Mouse (Mus musculus) C2C12 (cell line): ENCODE data around the gene Csn3.

Experiments used
- CEBPB ChIP-seq: IDR thresholded peaks from one replicate; pipeline ENCODE4 v1.6.1; 2011; ENCODE audit warnings: low read depth, mild to moderate bottlenecking, control low read depth, moderate library complexity
- CTCF ChIP-seq: IDR thresholded peaks from one replicate; pipeline ENCODE4 v1.5.1; 2011; ENCODE audit not compliant: control insufficient read depth, insufficient read depth, insufficient read length
- FOSL1 ChIP-seq: IDR thresholded peaks from one replicate; pipeline ENCODE4 v1.8.0; 2011; ENCODE audit warnings: mild to moderate bottlenecking, low read length; ENCODE audit not compliant: poor library complexity, insufficient read depth, severe bottlenecking
- MAX ChIP-seq: IDR thresholded peaks from one replicate; pipeline ENCODE4 v1.6.1; 2011; ENCODE audit warnings: mild to moderate bottlenecking, control low read depth
- MYOD1 ChIP-seq: IDR thresholded peaks from one replicate; pipeline ENCODE4 v1.6.1; 2011; ENCODE audit warnings: low read depth; ENCODE audit not compliant: control insufficient read depth, insufficient read length
- MYOG ChIP-seq: IDR thresholded peaks from one replicate; pipeline ENCODE4 v1.6.1; 2011; ENCODE audit not compliant: control insufficient read depth, insufficient read length; ENCODE audit errors: extremely low read depth
- USF1 ChIP-seq: IDR thresholded peaks from one replicate; pipeline ENCODE4 v1.6.1; 2011; ENCODE audit warnings: low read depth, mild to moderate bottlenecking, control low read depth, moderate library complexity

DNA sequence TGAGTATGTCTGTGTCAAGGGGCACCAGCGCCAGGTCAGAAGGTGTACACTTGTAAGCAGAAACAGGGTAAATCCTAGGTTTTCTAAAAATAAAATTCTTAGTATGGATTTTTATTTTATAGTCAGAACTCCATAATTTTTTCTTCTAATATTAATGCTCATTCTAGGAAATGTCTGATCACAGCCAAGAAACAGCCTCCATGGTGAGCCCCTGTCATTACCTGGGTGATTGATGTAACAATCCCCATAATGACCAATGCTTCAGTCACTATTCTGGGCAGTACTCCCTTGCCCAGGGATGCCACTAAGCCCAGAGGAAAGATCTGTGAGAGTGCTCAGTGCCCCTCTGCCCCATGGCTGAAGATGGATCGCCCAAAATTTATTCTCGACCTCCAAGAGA lies 53.8 kb downstream of the Csn3 start, which contains the start of gene Cabs1:
- no peak for TF ChIP-seq CTCF
- no peak for TF ChIP-seq USF1
- no peak for TF ChIP-seq MYOD1
- no peak for TF ChIP-seq MAX
- no peak for TF ChIP-seq CEBPB
- TF ChIP-seq MYOG, result no peak
- no peak for TF ChIP-seq FOSL1
